Mouse (Mus musculus) small intestine, adult 2 months (tissue): ENCODE results near the gene Arhgap24. TPM values are rescaled to one million over a fixed set of nuclear protein-coding genes. Genes with fewer than 3 reads are reported as not detected.

Source experiments
- H3K27ac ChIP-seq: fragments of 200-500 bp; 2 replicates; pipeline ENCODE4 v1.5.1; 2012; ENCODE audit warnings: low read depth, low read length, control low read depth, inconsistent platforms; ENCODE audit not compliant: insufficient read depth
- H3K27me3 ChIP-seq: fragments of 200-500 bp; 2 replicates; pipeline ENCODE4 v1.6.1; 2012; ENCODE audit warnings: mild to moderate bottlenecking, moderate library complexity, low read length, inconsistent platforms; ENCODE audit not compliant: control insufficient read depth, insufficient read depth
- H3K36me3 ChIP-seq: fragments of 200-500 bp; 2 replicates; pipeline ENCODE4 v1.6.1; 2012; ENCODE audit warnings: mild to moderate bottlenecking, low read length, control low read depth, inconsistent platforms; ENCODE audit not compliant: control insufficient read depth, insufficient read depth
- H3K4me1 ChIP-seq: fragments of 200-500 bp; 2 replicates; pipeline ENCODE4 v1.6.1; 2012; ENCODE audit warnings: low read length, inconsistent platforms, mixed read lengths; ENCODE audit not compliant: control insufficient read depth, insufficient read depth, insufficient read length
- H3K4me3 ChIP-seq: fragments of 200-500 bp; 2 replicates; pipeline ENCODE4 v1.5.1; 2012; ENCODE audit warnings: low read depth, mild to moderate bottlenecking, control low read depth, inconsistent platforms, low read length, moderate library complexity
- CTCF ChIP-seq: fragments of 200-500 bp; IDR thresholded peaks from 2 replicates; pipeline ENCODE4 v1.5.1; 2012; ENCODE audit warnings: low read depth, mild to moderate bottlenecking, control low read depth, inconsistent platforms, low read length, moderate library complexity, mixed read lengths; ENCODE audit not compliant: insufficient replicate concordance, insufficient read length; ENCODE audit errors: extremely low read depth
- POLR2A ChIP-seq: fragments of 200-500 bp; IDR thresholded peaks from 2 replicates; pipeline ENCODE4 v1.6.1; 2012; ENCODE audit warnings: low read depth, mild to moderate bottlenecking, control low read depth, inconsistent platforms, low read length, moderate library complexity
- WGBS: fragments of 180-500 bp; shearing (Covaris S2); methylation state at CpG from one replicate; pipeline ENCODE4 v1.1.7; 2018; 5-methylcytosine and 5-hydroxymethylcytosine counted together
- polyA plus RNA-seq: library from polyadenylated mRNA; depleted of rRNA; stranded (reverse); fragments of >200 nt; gene quantifications from 2 replicates; pipeline ENCODE4 v1.2.3, GENCODE M21; 2012

Gene Arhgap24
- polyA plus RNA-seq, 1 experiment = 1.8 TPM

- TF ChIP-seq POLR2A (no peak), CTCF (no peak)
- Histone ChIP-seq H3K27me3 (no peaks in the 10 kb centered on the region), H3K4me1 (no peaks in the 10 kb centered on the region), H3K36me3 (no peaks in the 10 kb centered on the region), H3K27ac (no peak overlapping the region), H3K4me3 (no peak overlapping the region)
- 63% methylated on average over 7 of the region's 7 CpGs for WGBS
Observed at GRCm38 (mm10) chr5:102810366-102810957, 329.3 kb downstream of the Arhgap24 start.

GRCm38 (mm10) chr5:102813271-102813670 is 332.1 kb downstream of the Arhgap24 start:
- no peaks in the 10 kb centered on the region for H3K4me1 ChIP-seq
- no peak overlapping the region for H3K27ac ChIP-seq
- TF ChIP-seq POLR2A (no peak), CTCF (no peak)
- no peaks in the 10 kb centered on the region for H3K27me3 ChIP-seq
- H3K4me3 ChIP-seq = no peak overlapping the region
- 60% methylated on average over 3 of the region's 3 CpGs for WGBS
- no peaks in the 10 kb centered on the region for H3K36me3 ChIP-seq

- TF ChIP-seq POLR2A (no peak), CTCF (no peak)
- H3K4me3 ChIP-seq = no peak overlapping the region
- no peaks in the 10 kb centered on the region for H3K27me3 ChIP-seq
- no peak overlapping the region for H3K27ac ChIP-seq
- H3K36me3 ChIP-seq = no peaks in the 10 kb centered on the region
- 45% methylated on average over 7 of the region's 7 CpGs for WGBS
- no peaks in the 10 kb centered on the region for H3K4me1 ChIP-seq
Observed at GRCm38 (mm10) chr5:102817641-102818040, 336.4 kb downstream of the Arhgap24 start.

GRCm38 (mm10) chr5:102825538-102825937 is 344.3 kb downstream of the Arhgap24 start:
- no peaks in the 10 kb centered on the region for H3K4me1 ChIP-seq
- 21% methylated on average over 8 of the region's 8 CpGs for WGBS
- no peaks in the 10 kb centered on the region for H3K36me3 ChIP-seq
- no peak for TF ChIP-seq POLR2A
- no peak for TF ChIP-seq CTCF
- H3K4me3 ChIP-seq = no peak overlapping the region
- H3K27ac ChIP-seq = no peak overlapping the region
- H3K27me3 ChIP-seq = no peaks in the 10 kb centered on the region

- WGBS = 42% methylated on average over 4 of the region's 4 CpGs
- H3K4me1 ChIP-seq = peaks cover under 1% of the 10 kb centered on the region; the same call in 1 of the 2 replicates
- no peaks in the 10 kb centered on the region for H3K27me3 ChIP-seq
- no peaks in the 10 kb centered on the region for H3K36me3 ChIP-seq
- H3K4me3 ChIP-seq = no peak overlapping the region
- TF ChIP-seq POLR2A = no peak
- no peak for TF ChIP-seq CTCF
- no peak overlapping the region for H3K27ac ChIP-seq
Observed at GRCm38 (mm10) chr5:102839071-102839470, 357.9 kb downstream of the Arhgap24 start.

- Histone ChIP-seq H3K4me3 (no peak overlapping the region), H3K4me1 (peaks cover 3% of the 10 kb centered on the region; the same call in 1 of the 2 replicates), H3K27ac (no peak overlapping the region), H3K36me3 (no peaks in the 10 kb centered on the region), H3K27me3 (no peaks in the 10 kb centered on the region)
- WGBS = 37% methylated on average over 5 of the region's 5 CpGs
- TF ChIP-seq CTCF (no peak), POLR2A (no peak)
Observed at GRCm38 (mm10) chr5:102843934-102844709, 362.9 kb downstream of the Arhgap24 start.
